Mouse (Mus musculus) neural tube, embryonic 11.5 days (tissue): ENCODE measurements around the gene Sprn. TPM values are rescaled to one million over a fixed set of nuclear protein-coding genes. Genes with fewer than 3 reads are reported as not detected.
A peak's percentile ranks its signal among the peaks of the same experiment; 100 is the strongest.

Source experiments
- ATAC-seq: fragments of 200-750 bp; cut with Nextera tagmentation; 2 replicates; pipeline ENCODE4 v1.8.0; 2017; ENCODE audit warnings: moderate number of reproducible peaks, mild to moderate bottlenecking, moderate TSS enrichment, moderate library complexity; ENCODE audit not compliant: insufficient read depth, low FRiP score, low TSS enrichment
- DNase-seq: peaks from one replicate; pipeline ENCODE4 v3.0.0-alpha.2; 2015; ENCODE audit warnings: low spot score
- H3K27ac ChIP-seq: fragments of 300-500 bp; sonication (generic); 2 replicates; pipeline ENCODE4 v1.5.1; 2014; ENCODE audit warnings: low read depth, mild to moderate bottlenecking, low read length
- H3K27me3 ChIP-seq: fragments of 300-500 bp; sonication (generic); 2 replicates; pipeline ENCODE4 v1.6.1; 2014; ENCODE audit warnings: mild to moderate bottlenecking, low read length, mixed read lengths; ENCODE audit not compliant: control insufficient read depth, insufficient read depth
- H3K36me3 ChIP-seq: fragments of 300-500 bp; sonication (generic); 2 replicates; pipeline ENCODE4 v1.6.1; 2014; ENCODE audit warnings: mild to moderate bottlenecking, low read length, moderate library complexity, mixed read lengths; ENCODE audit not compliant: control insufficient read depth, insufficient read depth
- H3K4me1 ChIP-seq: fragments of 300-500 bp; sonication (generic); 2 replicates; pipeline ENCODE4 v1.6.1; 2014; ENCODE audit warnings: low read length, mixed read lengths; ENCODE audit not compliant: control insufficient read depth, insufficient read depth
- H3K4me2 ChIP-seq: fragments of 300-500 bp; sonication (generic); 2 replicates; pipeline ENCODE4 v1.6.1; 2014; ENCODE audit warnings: low read depth, mild to moderate bottlenecking, moderate library complexity
- H3K4me3 ChIP-seq: fragments of 300-500 bp; sonication (generic); 2 replicates; pipeline ENCODE4 v1.5.1; 2014; ENCODE audit warnings: low read depth, low read length
- H3K9ac ChIP-seq: fragments of 300-500 bp; sonication (generic); 2 replicates; pipeline ENCODE4 v1.6.1; 2014; ENCODE audit warnings: mild to moderate bottlenecking, low read length
- H3K9me3 ChIP-seq: fragments of 300-500 bp; sonication (generic); 2 replicates; pipeline ENCODE4 v1.6.1; 2016; ENCODE audit warnings: low read length; ENCODE audit not compliant: control insufficient read depth
- WGBS: fragments of 180-500 bp; shearing (Covaris S2); extraction: QIAGEN DNeasy Blood & Tissue Kit; methylation state at CpG from one replicate; pipeline ENCODE4 v1.1.7; 2014; 5-methylcytosine and 5-hydroxymethylcytosine counted together
- polyA plus RNA-seq: library from polyadenylated mRNA; unstranded; fragments of >200 nt; fragmentation: Nextera tagmentation; extraction: Ambion mirVana; gene quantifications from 2 replicates; pipeline ENCODE4 v1.2.1, GENCODE M21; 2014

Gene Sprn
- polyA plus RNA-seq, 1 experiment from 2014 or later: 1.2 TPM

- H3K4me2 ChIP-seq: no peak overlapping the region
- no peak for DNase-seq
- H3K4me1 ChIP-seq: no peaks in the 10 kb centered on the region
- 77% methylated on average over 13 of the region's 13 CpGs for WGBS
- no peaks in the 10 kb centered on the region for H3K27me3 ChIP-seq
- no peak overlapping the region for H3K27ac ChIP-seq
- H3K4me3 ChIP-seq: no peak overlapping the region
- no peak overlapping the region for H3K9ac ChIP-seq
- no peaks in the 10 kb centered on the region for H3K36me3 ChIP-seq
- ATAC-seq: no peak
- no peaks in the 10 kb centered on the region for H3K9me3 ChIP-seq
These were observed 33.3 kb downstream of the Sprn start for GRCm38 (mm10) chr7:140121338-140121910.

GRCm38 (mm10) chr7:140120484-140120883 is 34.2 kb downstream of the Sprn start:
- Histone ChIP-seq H3K36me3 (no peaks in the 10 kb centered on the region), H3K4me2 (no peak overlapping the region), H3K4me3 (no peak overlapping the region), H3K4me1 (no peaks in the 10 kb centered on the region), H3K27ac (no peak overlapping the region), H3K9ac (no peak overlapping the region), H3K27me3 (no peaks in the 10 kb centered on the region), H3K9me3 (no peaks in the 10 kb centered on the region)
- ATAC-seq (no peak), DNase-seq (no peak)
- WGBS: 91% methylated on average over 2 of the region's 2 CpGs

- peak within 1 kb of the TSS; percentile 84 for H3K9ac ChIP-seq
- peaks cover 3% of the 10 kb centered on the region; the same call in 1 of the 2 replicates for H3K36me3 ChIP-seq
- ATAC-seq (peak; percentile 98), DNase-seq (peak; percentile 87)
- 4% methylated on average over 28 of the region's 28 CpGs for WGBS
- peak within 1 kb of the TSS; percentile 94 for H3K4me2 ChIP-seq
- no peaks in the 10 kb centered on the region for H3K27me3 ChIP-seq
- no peaks in the 10 kb centered on the region for H3K9me3 ChIP-seq
- peak within 1 kb of the TSS; percentile 49; the same call in 1 of the 2 replicates for H3K27ac ChIP-seq
- no peaks in the 10 kb centered on the region for H3K4me1 ChIP-seq
- peak within 1 kb of the TSS; percentile 71 for H3K4me3 ChIP-seq
These were observed 38.2 kb downstream of the Sprn start, which contains the start of gene Echs1 for GRCm38 (mm10) chr7:140116329-140117054. TSS of gene Echs1 (minus strand) at chr7:140116476.

GRCm38 (mm10) chr7:140115583-140116328 is 38.9 kb downstream of the Sprn start, which contains the start of gene Paox:
TSS of gene Paox (plus strand) at chr7:140115799.
- 2% methylated on average over 23 of the region's 23 CpGs for WGBS
- peaks cover 3% of the 10 kb centered on the region; the same call in 1 of the 2 replicates for H3K36me3 ChIP-seq
- H3K9ac ChIP-seq: peak within 1 kb of the TSS; percentile 84
- peak; percentile 40 for DNase-seq
- peak; percentile 56 for ATAC-seq
- peak within 1 kb of the TSS; percentile 71 for H3K4me3 ChIP-seq
- peak within 1 kb of the TSS; percentile 94 for H3K4me2 ChIP-seq
- H3K4me1 ChIP-seq: no peaks in the 10 kb centered on the region
- H3K27ac ChIP-seq: peak within 1 kb of the TSS; percentile 49; the same call in 1 of the 2 replicates
- no peaks in the 10 kb centered on the region for H3K27me3 ChIP-seq
- no peaks in the 10 kb centered on the region for H3K9me3 ChIP-seq

- H3K4me1 ChIP-seq: no peaks in the 10 kb centered on the region
- peaks cover 9% of the 10 kb centered on the region; the same call in 1 of the 2 replicates for H3K36me3 ChIP-seq
- H3K4me2 ChIP-seq: no peak overlapping the region
- no peak overlapping the region for H3K9ac ChIP-seq
- 60% methylated on average over 3 of the region's 3 CpGs for WGBS
- H3K27ac ChIP-seq: no peak overlapping the region
- H3K4me3 ChIP-seq: no peak overlapping the region
- DNase-seq (no peak), ATAC-seq (no peak)
- H3K9me3 ChIP-seq: no peaks in the 10 kb centered on the region
- H3K27me3 ChIP-seq: no peaks in the 10 kb centered on the region
These were observed 42.7 kb downstream of the Sprn start for GRCm38 (mm10) chr7:140111943-140112342.

- no peaks in the 10 kb centered on the region for H3K4me1 ChIP-seq
- H3K9me3 ChIP-seq: no peaks in the 10 kb centered on the region
- WGBS: 82% methylated on average over 4 of the region's 4 CpGs
- ATAC-seq: no peak
- H3K4me3 ChIP-seq: no peak overlapping the region
- H3K36me3 ChIP-seq: peaks cover 4% of the 10 kb centered on the region
- DNase-seq: no peak
- H3K27me3 ChIP-seq: no peaks in the 10 kb centered on the region
- no peak overlapping the region for H3K27ac ChIP-seq
- H3K4me2 ChIP-seq: no peak overlapping the region
- H3K9ac ChIP-seq: no peak overlapping the region
These were observed 50.7 kb downstream of the Sprn start for GRCm38 (mm10) chr7:140104009-140104408.

GRCm38 (mm10) chr7:140101993-140102860 is 52.5 kb downstream of the Sprn start, which contains the start of gene Fuom:
TSS of gene Fuom (minus strand) at chr7:140102441.
- ATAC-seq (peak; percentile 88), DNase-seq (peak; percentile 81)
- no peaks in the 10 kb centered on the region for H3K9me3 ChIP-seq
- peaks cover 2% of the 10 kb centered on the region; the same call in 1 of the 2 replicates for H3K36me3 ChIP-seq
- no peaks in the 10 kb centered on the region for H3K27me3 ChIP-seq
- WGBS: 3% methylated on average over 30 of the region's 30 CpGs
- no peaks in the 10 kb centered on the region for H3K4me1 ChIP-seq
- peak within 1 kb of the TSS; percentile 30 for H3K4me3 ChIP-seq
- peak within 1 kb of the TSS; percentile 57 for H3K4me2 ChIP-seq
- H3K9ac ChIP-seq: peak within 1 kb of the TSS; percentile 54
- H3K27ac ChIP-seq: no peak within 1 kb of the TSS

GRCm38 (mm10) chr7:140101498-140101897 is 53.2 kb downstream of the Sprn start:
- no peak for ATAC-seq

More at GRCm38 (mm10) chr7:140101498-140101897, 53.2 kb downstream of the Sprn start:
- H3K9ac ChIP-seq: peak overlapping the region; percentile 54; the same call in 1 of the 2 replicates
- no peaks in the 10 kb centered on the region for H3K27me3 ChIP-seq
- peak overlapping the region; percentile 57 for H3K4me2 ChIP-seq
- WGBS: 62% methylated on average over 10 of the region's 10 CpGs
- H3K36me3 ChIP-seq: peaks cover 2% of the 10 kb centered on the region; the same call in 1 of the 2 replicates
- no peak overlapping the region for H3K27ac ChIP-seq
- DNase-seq: no peak
- no peaks in the 10 kb centered on the region for H3K9me3 ChIP-seq
- no peak overlapping the region; the same call in 1 of the 2 replicates for H3K4me3 ChIP-seq
- H3K4me1 ChIP-seq: no peaks in the 10 kb centered on the region
